Mouse (Mus musculus): ENCODE data around the gene Otulinl. TPM values are rescaled to one million over a fixed set of nuclear protein-coding genes. Genes with fewer than 3 reads are reported as not detected.

The Otulinl gene
- polyA plus RNA-seq, 1 experiment from 2014 or later, result 4.4 TPM

DNA sequence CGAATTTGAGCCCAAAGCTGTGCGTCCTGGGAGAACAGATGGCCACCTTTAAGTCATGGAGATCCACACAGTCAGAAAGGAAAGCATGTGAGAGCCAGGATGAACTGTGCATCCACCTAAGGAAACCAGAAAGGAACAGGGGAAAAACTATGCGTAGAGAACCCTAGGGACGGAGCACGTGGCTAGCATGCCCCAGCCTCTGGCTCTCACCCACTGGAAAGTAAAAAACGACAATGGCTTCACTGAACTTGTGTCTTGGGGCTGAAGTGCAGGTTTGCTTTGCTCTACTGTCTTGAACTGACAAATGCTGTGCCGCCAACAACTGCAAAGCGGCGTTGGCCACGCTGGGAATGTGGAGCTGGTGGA lies 55.5 kb downstream of the Otulinl start:
- H3K4me1 ChIP-seq (ENCODE audit: control insufficient read depth in 2 of 2, insufficient read depth in 2 of 2, low read length in 2 of 2), result peaks cover 23 to 54% of the 10 kb centered on the region in 2 experiments
- peaks cover 26% of the 10 kb centered on the region; the same call in 1 of the 2 replicates for H3K36me3 ChIP-seq (ENCODE audit: control insufficient read depth, insufficient read depth, low read length)
- 56% methylated on average over 10 of the region's 10 CpGs for WGBS
- H3K9ac ChIP-seq (ENCODE audit: low read length), result 0 out of 2 replicates have a peak overlapping the region, but pooled peaks have one; percentile 1
- H3K4me2 ChIP-seq (ENCODE audit: low read length), result peak overlapping the region; percentile 3; the same call in 1 of the 2 replicates
- no peak overlapping the region for H3K4me3 ChIP-seq (ENCODE audit: control insufficient read depth in 1 of 2, insufficient read depth in 1 of 2, low read depth in 1 of 2, low read length in 2 of 2)
- no peaks in the 10 kb centered on the region for H3K9me3 ChIP-seq (ENCODE audit: control insufficient read depth, low read length)
- H3K27ac ChIP-seq (replicated peaks in 1 of 2; ENCODE audit: control insufficient read depth in 1 of 2, insufficient read depth in 1 of 2, low read depth in 2 of 2, low read length in 2 of 2), result peak overlapping the region; percentile 35 to 64; a peak in 3 of 4 replicates
- no peaks in the 10 kb centered on the region for H3K27me3 ChIP-seq (ENCODE audit: control insufficient read depth, insufficient read depth, low read length)
- ATAC-seq (ENCODE audit: insufficient number of reproducible peaks, insufficient read depth, low FRiP score, low read depth), result no peak

DNA sequence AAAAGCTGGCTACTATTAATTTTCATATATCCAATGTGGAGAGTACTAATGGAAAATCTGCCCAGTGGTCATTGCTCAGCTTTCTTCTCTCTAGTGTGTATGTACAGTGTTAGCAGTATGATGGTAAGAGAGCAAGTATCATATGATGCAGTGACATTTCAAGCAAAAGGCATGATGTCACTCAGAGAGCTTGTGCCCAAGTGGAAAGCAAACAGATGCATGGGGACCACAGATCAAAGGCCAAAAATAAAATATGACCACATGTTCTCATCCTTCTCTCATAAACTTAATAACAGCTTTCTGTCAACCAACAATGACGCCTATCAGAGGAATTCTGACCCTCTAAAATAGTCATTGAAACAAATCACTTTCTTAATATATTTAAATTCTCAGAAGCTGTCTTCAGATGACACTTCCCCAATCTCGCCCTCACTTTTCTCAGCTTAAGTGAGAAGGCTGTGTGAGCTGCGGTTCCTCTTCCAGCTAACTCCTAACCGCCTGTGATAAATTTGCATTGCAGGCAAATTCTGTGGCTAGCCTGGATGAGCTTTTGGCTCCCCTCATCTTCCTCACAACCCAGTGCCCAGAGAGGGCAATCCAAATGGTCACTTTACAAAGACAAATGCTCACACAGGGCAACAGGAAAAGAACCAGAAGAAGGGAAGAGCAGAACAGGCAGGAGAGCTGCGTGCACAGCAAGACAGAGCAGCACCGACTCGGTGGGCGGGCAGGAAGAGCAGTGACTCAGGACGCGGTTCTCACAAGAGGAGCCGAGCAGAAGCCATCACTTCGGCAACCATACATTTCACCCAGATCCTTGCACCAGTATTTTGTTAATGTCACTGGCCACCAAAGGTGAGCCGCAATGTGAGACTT lies 56.1 kb downstream of the Otulinl start:
- Histone ChIP-seq H3K4me3 (ENCODE audit: control insufficient read depth in 1 of 2, insufficient read depth in 1 of 2, low read depth in 1 of 2, low read length in 2 of 2) (no peak overlapping the region), H3K4me1 (ENCODE audit: control insufficient read depth in 2 of 2, insufficient read depth in 2 of 2, low read length in 2 of 2) (peaks cover 23 to 57% of the 10 kb centered on the region in 2 experiments), H3K9me3 (ENCODE audit: control insufficient read depth, low read length) (no peaks in the 10 kb centered on the region), H3K9ac (ENCODE audit: low read length) (no peak overlapping the region), H3K27ac (replicated peaks in 1 of 2; ENCODE audit: control insufficient read depth in 1 of 2, insufficient read depth in 1 of 2, low read depth in 2 of 2, low read length in 2 of 2) (peak overlapping the region; percentile 35 to 64), H3K27me3 (ENCODE audit: control insufficient read depth, insufficient read depth, low read length) (no peaks in the 10 kb centered on the region), H3K4me2 (ENCODE audit: low read length) (0 out of 2 replicates have a peak overlapping the region, but pooled peaks have one; percentile 3), H3K36me3 (ENCODE audit: control insufficient read depth, insufficient read depth, low read length) (peaks cover 29% of the 10 kb centered on the region; the same call in 1 of the 2 replicates)
- 73% methylated on average over 13 of the region's 13 CpGs for whole genome bisulfite sequencing
- ATAC-seq (ENCODE audit: insufficient number of reproducible peaks, insufficient read depth, low FRiP score, low read depth), result no peak

DNA sequence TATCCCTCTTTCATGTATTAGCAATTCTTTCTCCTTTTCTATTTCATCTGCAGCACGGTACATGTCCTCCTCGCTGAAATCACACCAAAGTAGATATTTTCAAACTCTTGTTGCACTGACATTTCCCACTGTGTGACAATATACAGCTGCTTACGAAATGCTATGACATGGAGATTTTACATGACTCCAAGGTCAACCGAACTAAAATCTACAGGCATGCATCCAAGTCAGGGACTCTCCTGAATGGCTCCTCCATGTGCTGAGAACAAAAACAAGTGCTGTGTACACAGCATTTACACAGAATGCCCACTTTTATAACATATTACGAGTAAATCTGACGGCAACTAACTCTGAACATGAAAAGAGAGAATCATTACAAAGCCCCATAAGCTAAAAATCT lies 58.1 kb downstream of the Otulinl start:
- peaks cover 25 to 59% of the 10 kb centered on the region in 2 experiments for H3K4me1 ChIP-seq (ENCODE audit: control insufficient read depth in 2 of 2, insufficient read depth in 2 of 2, low read length in 2 of 2)
- H3K4me3 ChIP-seq (ENCODE audit: control insufficient read depth in 1 of 2, insufficient read depth in 1 of 2, low read depth in 1 of 2, low read length in 2 of 2), result no peak overlapping the region
- peaks cover 29% of the 10 kb centered on the region; the same call in 1 of the 2 replicates for H3K36me3 ChIP-seq (ENCODE audit: control insufficient read depth, insufficient read depth, low read length)
- no peak overlapping the region for H3K27ac ChIP-seq (replicated peaks in 1 of 2; ENCODE audit: control insufficient read depth in 1 of 2, insufficient read depth in 1 of 2, low read depth in 2 of 2, low read length in 2 of 2)
- ATAC-seq (ENCODE audit: insufficient number of reproducible peaks, insufficient read depth, low FRiP score, low read depth), result no peak
- WGBS, result 74% methylated on average over 6 of the region's 6 CpGs
- no peak overlapping the region for H3K4me2 ChIP-seq (ENCODE audit: low read length)
- no peaks in the 10 kb centered on the region for H3K27me3 ChIP-seq (ENCODE audit: control insufficient read depth, insufficient read depth, low read length)
- no peak overlapping the region for H3K9ac ChIP-seq (ENCODE audit: low read length)
- no peaks in the 10 kb centered on the region for H3K9me3 ChIP-seq (ENCODE audit: control insufficient read depth, low read length)

DNA sequence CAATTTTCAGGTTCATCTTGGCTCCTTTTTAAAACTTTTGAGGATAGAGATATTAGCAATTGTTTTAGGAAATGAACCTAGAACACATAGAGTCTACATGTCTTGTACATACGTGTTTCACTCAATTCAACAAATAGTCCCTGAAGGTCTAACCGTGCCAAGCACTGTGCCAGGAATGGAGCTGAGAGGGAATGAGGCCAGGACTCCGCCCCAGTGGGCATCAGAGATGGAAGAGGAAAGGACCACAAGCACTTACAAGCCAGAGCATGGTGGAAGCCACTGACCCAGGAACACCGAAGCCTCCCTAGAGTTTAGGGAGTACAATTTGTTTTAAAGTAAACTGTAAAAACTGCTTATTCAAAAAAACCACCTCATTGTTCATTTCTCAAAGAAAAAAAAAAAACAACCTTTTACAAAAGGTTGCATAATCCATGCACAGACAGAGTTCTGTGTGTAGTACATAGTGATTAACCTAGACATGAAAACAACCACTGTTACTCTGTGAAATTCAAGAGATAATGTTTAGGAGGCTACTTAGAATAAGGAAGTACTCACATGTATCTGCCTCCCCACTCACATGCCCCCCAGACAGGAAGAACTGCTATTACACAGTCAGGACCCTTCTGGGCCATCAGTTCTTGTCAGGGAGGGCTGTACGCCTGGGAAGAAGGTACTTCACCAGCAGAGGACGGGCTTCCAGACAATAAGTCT lies 60.7 kb downstream of the Otulinl start:
- no peaks in the 10 kb centered on the region for H3K27me3 ChIP-seq (ENCODE audit: control insufficient read depth, insufficient read depth, low read length)
- H3K36me3 ChIP-seq (ENCODE audit: control insufficient read depth, insufficient read depth, low read length), result peaks cover 34% of the 10 kb centered on the region
- no peak overlapping the region for H3K27ac ChIP-seq (replicated peaks in 1 of 2; ENCODE audit: control insufficient read depth in 1 of 2, insufficient read depth in 1 of 2, low read depth in 2 of 2, low read length in 2 of 2)
- H3K4me2 ChIP-seq (ENCODE audit: low read length), result no peak overlapping the region
- no peak overlapping the region for H3K4me3 ChIP-seq (ENCODE audit: control insufficient read depth in 1 of 2, insufficient read depth in 1 of 2, low read depth in 1 of 2, low read length in 2 of 2)
- H3K9ac ChIP-seq (ENCODE audit: low read length), result no peak overlapping the region
- WGBS, result 78% methylated on average over 6 of the region's 6 CpGs
- H3K4me1 ChIP-seq (ENCODE audit: control insufficient read depth in 2 of 2, insufficient read depth in 2 of 2, low read length in 2 of 2), result peaks cover 19 to 48% of the 10 kb centered on the region in 2 experiments
- no peak for ATAC-seq (ENCODE audit: insufficient number of reproducible peaks, insufficient read depth, low FRiP score, low read depth)
- H3K9me3 ChIP-seq (ENCODE audit: control insufficient read depth, low read length), result no peaks in the 10 kb centered on the region

DNA sequence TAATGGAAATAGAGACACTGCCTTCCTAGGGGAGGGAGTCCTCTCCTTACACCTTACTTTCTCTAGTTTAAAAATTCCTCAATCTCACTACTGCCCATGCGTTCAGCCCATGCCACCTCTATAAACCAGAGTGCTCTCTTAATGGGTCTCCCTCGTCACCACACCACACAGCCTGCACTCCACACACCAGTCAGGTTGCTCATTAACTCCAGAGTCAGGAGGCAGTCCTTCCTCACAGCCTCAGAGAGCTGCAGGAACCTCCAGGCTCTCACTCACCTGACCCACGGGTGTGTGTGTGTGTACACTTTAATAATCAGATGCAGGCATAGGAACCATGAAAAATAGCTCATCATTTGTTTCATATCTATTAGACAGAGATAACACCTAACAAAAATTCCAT lies 61.7 kb downstream of the Otulinl start:
- WGBS, result 58% methylated on average over 3 of the region's 3 CpGs
- H3K27me3 ChIP-seq (ENCODE audit: control insufficient read depth, insufficient read depth, low read length), result no peaks in the 10 kb centered on the region
- H3K27ac ChIP-seq (replicated peaks in 1 of 2; ENCODE audit: control insufficient read depth in 1 of 2, insufficient read depth in 1 of 2, low read depth in 2 of 2, low read length in 2 of 2), result peak overlapping the region; percentile 82 to 93
- H3K9me3 ChIP-seq (ENCODE audit: control insufficient read depth, low read length), result no peaks in the 10 kb centered on the region
- H3K4me3 ChIP-seq (ENCODE audit: control insufficient read depth in 1 of 2, insufficient read depth in 1 of 2, low read depth in 1 of 2, low read length in 2 of 2), result no peak overlapping the region
- H3K36me3 ChIP-seq (ENCODE audit: control insufficient read depth, insufficient read depth, low read length), result peaks cover 43% of the 10 kb centered on the region
- H3K4me2 ChIP-seq (ENCODE audit: low read length), result peak overlapping the region; percentile 48; the same call in 1 of the 2 replicates
- no peak for ATAC-seq (ENCODE audit: insufficient number of reproducible peaks, insufficient read depth, low FRiP score, low read depth)
- no peak overlapping the region for H3K9ac ChIP-seq (ENCODE audit: low read length)
- H3K4me1 ChIP-seq (ENCODE audit: control insufficient read depth in 2 of 2, insufficient read depth in 2 of 2, low read length in 2 of 2), result peaks cover 15 to 38% of the 10 kb centered on the region in 2 experiments

DNA sequence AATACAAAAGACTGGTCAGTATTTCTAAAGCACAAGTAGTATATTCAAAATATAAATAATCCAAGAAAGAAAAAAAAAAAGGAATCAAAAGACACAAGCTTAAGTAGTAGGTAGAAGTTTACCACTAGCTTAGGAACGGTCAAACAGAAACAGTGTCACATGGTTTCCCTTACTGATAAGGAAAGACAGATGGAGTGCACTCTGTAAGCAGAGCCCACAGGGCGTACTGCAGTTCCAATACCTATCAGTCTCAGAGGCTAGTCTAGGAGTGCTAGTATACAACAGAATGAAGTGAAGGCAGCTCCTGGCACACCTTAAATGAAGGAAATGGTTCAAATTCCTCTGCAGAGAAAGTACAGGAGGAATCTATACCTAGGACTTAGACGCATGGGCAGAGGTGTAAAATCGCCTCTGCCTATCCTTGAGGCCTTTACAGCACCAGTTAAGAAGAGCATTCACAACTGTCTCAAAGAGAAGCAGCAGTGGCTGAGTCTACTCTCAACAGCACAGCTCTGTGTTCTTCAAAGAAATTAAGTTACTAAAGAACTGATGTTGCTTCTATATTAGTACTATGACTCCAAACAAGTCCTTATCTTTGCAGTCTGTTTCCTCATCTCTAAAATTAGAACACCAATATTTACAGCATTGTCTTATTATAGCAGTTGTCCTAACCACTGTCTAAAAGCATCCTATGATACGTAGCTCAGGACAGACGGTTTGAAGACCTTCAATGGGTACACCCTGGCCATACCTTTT lies 62.4 kb downstream of the Otulinl start:
- Histone ChIP-seq H3K9me3 (ENCODE audit: control insufficient read depth, low read length) (no peaks in the 10 kb centered on the region), H3K27ac (replicated peaks in 1 of 2; ENCODE audit: control insufficient read depth in 1 of 2, insufficient read depth in 1 of 2, low read depth in 2 of 2, low read length in 2 of 2) (peak overlapping the region; percentile 93 to 96), H3K27me3 (ENCODE audit: control insufficient read depth, insufficient read depth, low read length) (no peaks in the 10 kb centered on the region), H3K4me1 (ENCODE audit: control insufficient read depth in 2 of 2, insufficient read depth in 2 of 2, low read length in 2 of 2) (peaks cover 9 to 33% of the 10 kb centered on the region in 2 experiments), H3K4me2 (ENCODE audit: low read length) (peak overlapping the region; percentile 48), H3K36me3 (ENCODE audit: control insufficient read depth, insufficient read depth, low read length) (peaks cover 49% of the 10 kb centered on the region), H3K4me3 (ENCODE audit: control insufficient read depth in 1 of 2, insufficient read depth in 1 of 2, low read depth in 1 of 2, low read length in 2 of 2) (no peak overlapping the region), H3K9ac (ENCODE audit: low read length) (peak overlapping the region; percentile 49)
- peak; percentile 33; the same call in 1 of the 2 replicates for ATAC-seq (ENCODE audit: insufficient number of reproducible peaks, insufficient read depth, low FRiP score, low read depth)
- 26% methylated on average over 6 of the region's 6 CpGs for WGBS

DNA sequence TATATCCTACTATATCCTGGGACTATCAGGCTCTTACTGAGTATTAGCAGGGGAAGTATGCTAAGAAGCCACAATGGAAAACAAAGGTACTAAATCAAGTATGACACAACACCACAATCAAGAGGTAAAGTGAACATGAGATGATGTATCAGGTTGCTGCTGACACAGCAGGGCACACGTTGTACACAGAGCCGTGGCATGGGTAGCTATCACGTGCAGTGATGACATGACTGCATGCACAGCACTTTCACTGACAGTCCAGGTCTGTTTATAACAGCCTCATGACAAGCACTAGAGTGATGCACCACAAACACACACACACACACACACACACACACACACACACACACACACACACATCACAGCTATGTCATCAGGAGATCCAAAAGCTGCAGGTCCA lies 64.2 kb downstream of the Otulinl start:
- Histone ChIP-seq H3K27me3 (ENCODE audit: control insufficient read depth, insufficient read depth, low read length) (no peaks in the 10 kb centered on the region), H3K4me3 (ENCODE audit: control insufficient read depth in 1 of 2, insufficient read depth in 1 of 2, low read depth in 1 of 2, low read length in 2 of 2) (no peak overlapping the region), H3K9ac (ENCODE audit: low read length) (no peak overlapping the region), H3K4me1 (ENCODE audit: control insufficient read depth in 2 of 2, insufficient read depth in 2 of 2, low read length in 2 of 2) (peaks cover 9 to 28% of the 10 kb centered on the region in 2 experiments), H3K9me3 (ENCODE audit: control insufficient read depth, low read length) (no peaks in the 10 kb centered on the region), H3K4me2 (ENCODE audit: low read length) (no peak overlapping the region), H3K27ac (replicated peaks in 1 of 2; ENCODE audit: control insufficient read depth in 1 of 2, insufficient read depth in 1 of 2, low read depth in 2 of 2, low read length in 2 of 2) (no peak overlapping the region), H3K36me3 (ENCODE audit: control insufficient read depth, insufficient read depth, low read length) (peaks cover 46% of the 10 kb centered on the region)
- ATAC-seq (ENCODE audit: insufficient number of reproducible peaks, insufficient read depth, low FRiP score, low read depth), result no peak
- WGBS, result 77% methylated on average over 3 of the region's 3 CpGs
